Mouse (Mus musculus): ENCODE measurements around the gene Ankrd9. TPM values are rescaled to one million over a fixed set of nuclear protein-coding genes. Genes with fewer than 3 reads are reported as not detected.
A peak's percentile ranks its signal among the peaks of the same experiment; 100 is the strongest.

Ankrd9 gene
- polyA plus RNA-seq, 1 experiment from 2014 or later: 9.6 TPM

DNA sequence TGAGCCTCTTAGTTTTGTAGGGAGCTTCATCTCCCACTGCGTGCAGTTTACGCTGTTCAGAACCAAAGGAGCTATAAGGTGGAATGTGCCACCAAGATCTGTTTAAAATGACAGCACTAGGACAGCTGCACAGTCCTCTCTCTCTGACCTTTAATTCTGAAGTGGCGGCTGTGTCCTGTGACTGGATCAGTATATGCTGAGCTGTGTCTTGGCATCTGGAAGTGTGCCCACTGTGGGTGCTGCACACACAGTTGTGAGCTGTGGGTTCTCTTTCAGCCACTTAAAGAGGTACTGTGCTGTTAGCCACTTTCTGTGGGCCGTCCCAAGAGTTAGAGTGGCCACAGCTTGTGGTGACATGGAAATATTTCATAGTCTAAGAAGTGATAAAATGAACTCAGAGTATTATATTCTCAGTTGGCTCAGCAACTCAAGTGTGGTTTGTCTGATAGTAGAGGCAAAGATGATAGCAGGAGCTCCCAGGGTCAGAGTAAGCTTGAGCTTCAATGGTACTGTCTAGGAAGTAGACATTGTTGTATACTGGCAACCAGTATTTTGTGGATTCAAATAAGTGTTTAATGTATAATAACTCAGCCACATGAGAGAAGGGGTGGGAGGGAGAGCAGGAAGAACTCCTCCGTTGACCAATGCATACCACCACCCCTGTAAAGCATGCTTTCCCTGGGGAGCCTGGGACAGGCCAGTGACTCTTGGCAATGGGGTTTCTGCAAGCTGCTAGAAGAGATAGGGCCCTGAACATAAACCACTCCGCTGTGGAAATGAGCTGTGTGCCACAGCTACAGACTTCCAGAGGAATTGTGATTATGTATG lies 30.5 kb downstream of the Ankrd9 start:
- ATAC-seq (ENCODE audit: low FRiP score) (no peak), DNase-seq (ENCODE audit: low spot score) (no peak)
- Histone ChIP-seq H3K4me2 (replicated peaks; ENCODE audit: low read depth, low read length) (no peak overlapping the region), H3K27me3 (ENCODE audit: control insufficient read depth, insufficient read depth, low read length) (no peaks in the 10 kb centered on the region), H3K9ac (ENCODE audit: low read depth, low read length) (no peak overlapping the region), H3K9me3 (ENCODE audit: control insufficient read depth, low read length) (no peaks in the 10 kb centered on the region), H3K27ac (ENCODE audit: low read depth, low read length) (no peak overlapping the region), H3K4me1 (replicated peaks; ENCODE audit: control insufficient read depth, insufficient read depth, low read length) (no peaks in the 10 kb centered on the region), H3K4me3 (ENCODE audit: low read depth, low read length) (no peak overlapping the region), H3K36me3 (ENCODE audit: control insufficient read depth, insufficient read depth, low read length) (0 out of 2 replicates have a peak, but pooled peaks cover 2% of the 10 kb centered on the region)
- WGBS: 92% methylated on average over 6 of the region's 6 CpGs

DNA sequence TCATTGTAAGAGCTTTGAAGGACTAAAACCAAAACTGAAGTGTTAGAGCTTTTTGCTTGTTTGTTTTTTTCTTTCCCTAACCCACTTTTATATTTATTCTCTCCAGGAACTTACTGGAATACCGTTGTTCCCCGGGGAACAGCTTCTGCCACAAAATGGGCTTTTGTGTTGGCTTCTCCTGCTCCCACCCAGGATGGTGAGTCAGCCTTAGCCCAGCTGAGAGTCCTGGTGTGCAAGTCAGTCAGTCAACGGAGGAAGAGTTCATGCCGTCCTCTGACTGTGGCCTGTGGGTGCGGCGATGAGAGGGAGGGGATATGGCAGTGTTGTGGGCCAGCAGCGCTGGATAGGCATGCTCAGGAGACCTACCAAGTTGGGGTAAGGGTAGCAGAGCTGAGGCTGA lies 32.6 kb downstream of the Ankrd9 start:
- H3K36me3 ChIP-seq (ENCODE audit: control insufficient read depth, insufficient read depth, low read length): 0 out of 2 replicates have a peak, but pooled peaks cover 2% of the 10 kb centered on the region
- H3K27ac ChIP-seq (ENCODE audit: low read depth, low read length): no peak overlapping the region
- H3K4me3 ChIP-seq (ENCODE audit: low read depth, low read length): no peak overlapping the region
- DNase-seq (ENCODE audit: low spot score) (no peak), ATAC-seq (ENCODE audit: low FRiP score) (no peak)
- H3K4me2 ChIP-seq (replicated peaks; ENCODE audit: low read depth, low read length): no peak overlapping the region
- no peaks in the 10 kb centered on the region for H3K4me1 ChIP-seq (replicated peaks; ENCODE audit: control insufficient read depth, insufficient read depth, low read length)
- WGBS: 94% methylated on average over 7 of the region's 7 CpGs
- H3K9ac ChIP-seq (ENCODE audit: low read depth, low read length): no peak overlapping the region
- H3K27me3 ChIP-seq (ENCODE audit: control insufficient read depth, insufficient read depth, low read length): no peaks in the 10 kb centered on the region
- no peaks in the 10 kb centered on the region for H3K9me3 ChIP-seq (ENCODE audit: control insufficient read depth, low read length)

DNA sequence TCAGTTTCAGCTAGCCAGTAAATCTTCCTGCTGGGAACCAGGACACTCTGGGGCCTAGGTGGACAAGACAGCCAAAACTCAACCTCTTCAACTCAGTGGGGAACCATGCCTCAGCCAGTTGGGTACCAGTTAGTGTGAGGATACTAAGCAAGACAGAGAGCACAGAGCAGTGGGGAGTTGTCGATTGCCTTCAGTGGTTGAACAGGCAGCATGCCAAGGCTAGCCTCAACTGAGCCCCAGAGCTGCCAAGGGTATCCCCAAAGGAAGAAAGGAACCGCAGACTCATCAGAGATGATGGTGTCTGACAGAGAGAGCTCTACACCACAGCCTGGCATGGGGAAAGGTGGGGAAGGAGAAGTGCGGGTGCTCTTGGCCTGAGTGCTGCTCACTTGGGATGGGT lies 38.0 kb downstream of the Ankrd9 start:
- Histone ChIP-seq H3K4me3 (ENCODE audit: low read depth, low read length) (no peak overlapping the region), H3K9ac (ENCODE audit: low read depth, low read length) (no peak overlapping the region), H3K4me2 (replicated peaks; ENCODE audit: low read depth, low read length) (no peak overlapping the region), H3K27ac (ENCODE audit: low read depth, low read length) (no peak overlapping the region), H3K9me3 (ENCODE audit: control insufficient read depth, low read length) (no peaks in the 10 kb centered on the region), H3K4me1 (replicated peaks; ENCODE audit: control insufficient read depth, insufficient read depth, low read length) (no peaks in the 10 kb centered on the region), H3K27me3 (ENCODE audit: control insufficient read depth, insufficient read depth, low read length) (no peaks in the 10 kb centered on the region), H3K36me3 (ENCODE audit: control insufficient read depth, insufficient read depth, low read length) (0 out of 2 replicates have a peak, but pooled peaks cover 4% of the 10 kb centered on the region)
- DNase-seq (ENCODE audit: low spot score) (no peak), ATAC-seq (ENCODE audit: low FRiP score) (no peak)
- WGBS: 93% methylated on average over 3 of the region's 3 CpGs

DNA sequence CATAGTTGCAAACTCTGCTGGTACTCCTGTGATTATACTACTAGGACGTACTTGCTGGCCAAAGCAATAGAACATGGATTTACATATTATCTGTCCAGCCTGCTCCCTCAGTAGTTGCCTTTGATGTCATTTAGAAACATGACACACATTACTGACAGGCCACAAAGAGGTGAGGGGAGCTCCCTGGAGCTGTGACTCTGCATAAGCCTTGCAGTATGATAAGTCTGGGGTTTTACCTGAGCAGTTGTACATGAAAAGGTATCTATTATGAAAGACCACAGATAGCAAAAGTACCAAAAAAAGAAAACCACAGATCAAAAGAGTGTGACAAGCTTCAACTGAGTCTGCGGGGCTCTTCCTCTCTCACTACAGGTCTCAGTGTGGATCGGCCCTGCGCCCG lies 39.5 kb downstream of the Ankrd9 start:
- ATAC-seq (ENCODE audit: low FRiP score) (no peak), DNase-seq (ENCODE audit: low spot score) (no peak)
- Histone ChIP-seq H3K4me3 (ENCODE audit: low read depth, low read length) (no peak overlapping the region), H3K4me1 (replicated peaks; ENCODE audit: control insufficient read depth, insufficient read depth, low read length) (no peaks in the 10 kb centered on the region), H3K4me2 (replicated peaks; ENCODE audit: low read depth, low read length) (no peak overlapping the region), H3K27me3 (ENCODE audit: control insufficient read depth, insufficient read depth, low read length) (no peaks in the 10 kb centered on the region), H3K9me3 (ENCODE audit: control insufficient read depth, low read length) (no peaks in the 10 kb centered on the region), H3K27ac (ENCODE audit: low read depth, low read length) (no peak overlapping the region), H3K36me3 (ENCODE audit: control insufficient read depth, insufficient read depth, low read length) (0 out of 2 replicates have a peak, but pooled peaks cover 3% of the 10 kb centered on the region), H3K9ac (ENCODE audit: low read depth, low read length) (no peak overlapping the region)
- WGBS: 98% methylated on average over 5 of the region's 5 CpGs

DNA sequence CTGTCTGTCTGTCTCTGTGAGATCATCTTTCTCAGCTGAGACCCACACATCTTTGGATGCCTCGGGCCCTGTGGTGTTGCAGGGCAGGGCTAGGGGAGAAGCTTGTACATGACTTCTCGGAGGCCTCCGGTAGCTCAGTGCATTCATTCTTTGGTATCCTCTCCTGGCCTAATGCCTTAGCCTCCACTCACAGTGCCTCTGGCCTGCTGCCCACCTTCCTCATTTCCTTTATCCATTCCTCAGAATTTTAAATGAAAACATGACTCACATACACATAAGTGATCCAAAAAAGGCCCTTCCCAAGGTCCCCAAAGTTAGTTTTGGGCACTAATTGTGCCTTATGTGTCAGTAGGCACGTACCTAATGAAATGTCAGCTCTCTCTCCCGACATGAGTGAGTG lies 41.3 kb downstream of the Ankrd9 start:
- no peak overlapping the region for H3K27ac ChIP-seq (ENCODE audit: low read depth, low read length)
- H3K4me1 ChIP-seq (replicated peaks; ENCODE audit: control insufficient read depth, insufficient read depth, low read length): no peaks in the 10 kb centered on the region
- H3K27me3 ChIP-seq (ENCODE audit: control insufficient read depth, insufficient read depth, low read length): no peaks in the 10 kb centered on the region
- H3K9me3 ChIP-seq (ENCODE audit: control insufficient read depth, low read length): no peaks in the 10 kb centered on the region
- no peak overlapping the region for H3K9ac ChIP-seq (ENCODE audit: low read depth, low read length)
- DNase-seq (ENCODE audit: low spot score) (no peak), ATAC-seq (ENCODE audit: low FRiP score) (no peak)
- no peak overlapping the region for H3K4me3 ChIP-seq (ENCODE audit: low read depth, low read length)
- H3K4me2 ChIP-seq (replicated peaks; ENCODE audit: low read depth, low read length): no peak overlapping the region
- 88% methylated on average over 5 of the region's 5 CpGs for WGBS
- 0 out of 2 replicates have a peak, but pooled peaks cover 3% of the 10 kb centered on the region for H3K36me3 ChIP-seq (ENCODE audit: control insufficient read depth, insufficient read depth, low read length)

DNA sequence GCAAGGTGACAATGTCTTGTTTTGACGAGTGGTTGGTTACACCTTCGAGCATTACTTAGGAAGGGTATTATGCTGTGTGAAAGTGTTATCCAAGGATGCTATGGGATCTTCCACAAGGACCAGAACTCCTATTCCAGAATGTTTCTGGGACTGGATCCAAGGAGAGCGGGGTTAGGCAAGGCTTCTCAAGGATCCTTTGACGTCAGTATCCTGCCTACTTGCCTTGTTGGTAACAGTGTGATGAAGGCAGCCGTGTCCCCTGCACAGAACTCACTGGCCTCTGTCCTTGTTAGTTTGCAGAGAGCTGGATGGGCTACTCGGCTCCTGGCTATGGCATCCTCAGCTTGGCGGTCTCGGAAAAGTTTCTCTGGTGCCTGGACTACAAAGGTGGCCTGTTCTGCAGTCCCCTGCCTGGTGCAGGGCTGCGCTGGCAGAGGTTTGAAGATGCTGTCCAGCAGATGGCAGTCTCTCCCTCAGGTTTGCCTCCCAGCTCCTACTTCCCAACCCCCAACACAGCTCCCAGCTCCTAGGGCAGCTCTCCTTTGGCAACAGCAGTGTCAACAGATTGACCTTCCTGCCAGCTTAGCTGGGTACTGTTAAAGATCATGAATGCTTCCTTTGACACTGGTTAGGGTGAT lies 42.7 kb downstream of the Ankrd9 start:
- 60% methylated on average over 9 of the region's 9 CpGs for WGBS
- H3K9ac ChIP-seq (ENCODE audit: low read depth, low read length): no peak overlapping the region
- ATAC-seq (ENCODE audit: low FRiP score): peak; percentile 54; the same call in 1 of the 2 replicates
- peak; percentile 84 for DNase-seq (ENCODE audit: low spot score)
- H3K27ac ChIP-seq (ENCODE audit: low read depth, low read length): no peak overlapping the region
- 0 out of 2 replicates have a peak, but pooled peaks cover 3% of the 10 kb centered on the region for H3K36me3 ChIP-seq (ENCODE audit: control insufficient read depth, insufficient read depth, low read length)
- no peaks in the 10 kb centered on the region for H3K27me3 ChIP-seq (ENCODE audit: control insufficient read depth, insufficient read depth, low read length)
- no peak overlapping the region for H3K4me3 ChIP-seq (ENCODE audit: low read depth, low read length)
- no peak overlapping the region for H3K4me2 ChIP-seq (replicated peaks; ENCODE audit: low read depth, low read length)
- H3K4me1 ChIP-seq (replicated peaks; ENCODE audit: control insufficient read depth, insufficient read depth, low read length): no peaks in the 10 kb centered on the region
- no peaks in the 10 kb centered on the region for H3K9me3 ChIP-seq (ENCODE audit: control insufficient read depth, low read length)

DNA sequence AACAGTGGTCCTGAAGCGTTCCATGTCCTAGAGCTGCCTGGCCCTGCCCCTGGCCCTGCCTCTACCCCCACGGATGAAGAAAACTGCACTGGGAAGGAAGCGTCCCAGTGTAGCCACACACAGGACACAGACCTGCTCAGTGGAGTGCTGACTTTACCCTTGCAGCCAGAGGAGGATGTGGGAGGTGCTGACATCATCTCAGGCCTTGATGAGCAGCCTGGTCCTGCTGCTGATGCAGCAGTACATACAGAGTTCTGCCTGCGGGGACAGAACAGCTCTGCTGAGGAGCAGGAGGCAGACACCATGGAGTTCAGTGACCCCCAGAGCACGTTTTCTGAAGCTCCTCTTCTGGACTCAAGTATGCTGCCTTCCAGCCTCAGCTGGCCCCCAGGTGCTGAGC lies 46.0 kb downstream of the Ankrd9 start:
- H3K27me3 ChIP-seq (ENCODE audit: control insufficient read depth, insufficient read depth, low read length): no peaks in the 10 kb centered on the region
- H3K4me3 ChIP-seq (ENCODE audit: low read depth, low read length): no peak overlapping the region
- ATAC-seq (ENCODE audit: low FRiP score) (no peak), DNase-seq (ENCODE audit: low spot score) (no peak)
- H3K4me2 ChIP-seq (replicated peaks; ENCODE audit: low read depth, low read length): no peak overlapping the region
- no peaks in the 10 kb centered on the region for H3K36me3 ChIP-seq (ENCODE audit: control insufficient read depth, insufficient read depth, low read length)
- no peaks in the 10 kb centered on the region for H3K9me3 ChIP-seq (ENCODE audit: control insufficient read depth, low read length)
- 85% methylated on average over 5 of the region's 5 CpGs for WGBS
- H3K4me1 ChIP-seq (replicated peaks; ENCODE audit: control insufficient read depth, insufficient read depth, low read length): no peaks in the 10 kb centered on the region
- no peak overlapping the region for H3K27ac ChIP-seq (ENCODE audit: low read depth, low read length)
- no peak overlapping the region for H3K9ac ChIP-seq (ENCODE audit: low read depth, low read length)
